Mouse (Mus musculus): ENCODE data around the gene Fbxo31.
A peak's percentile ranks its signal among the peaks of the same experiment; 100 is the strongest.

Fbxo31 gene

DNA sequence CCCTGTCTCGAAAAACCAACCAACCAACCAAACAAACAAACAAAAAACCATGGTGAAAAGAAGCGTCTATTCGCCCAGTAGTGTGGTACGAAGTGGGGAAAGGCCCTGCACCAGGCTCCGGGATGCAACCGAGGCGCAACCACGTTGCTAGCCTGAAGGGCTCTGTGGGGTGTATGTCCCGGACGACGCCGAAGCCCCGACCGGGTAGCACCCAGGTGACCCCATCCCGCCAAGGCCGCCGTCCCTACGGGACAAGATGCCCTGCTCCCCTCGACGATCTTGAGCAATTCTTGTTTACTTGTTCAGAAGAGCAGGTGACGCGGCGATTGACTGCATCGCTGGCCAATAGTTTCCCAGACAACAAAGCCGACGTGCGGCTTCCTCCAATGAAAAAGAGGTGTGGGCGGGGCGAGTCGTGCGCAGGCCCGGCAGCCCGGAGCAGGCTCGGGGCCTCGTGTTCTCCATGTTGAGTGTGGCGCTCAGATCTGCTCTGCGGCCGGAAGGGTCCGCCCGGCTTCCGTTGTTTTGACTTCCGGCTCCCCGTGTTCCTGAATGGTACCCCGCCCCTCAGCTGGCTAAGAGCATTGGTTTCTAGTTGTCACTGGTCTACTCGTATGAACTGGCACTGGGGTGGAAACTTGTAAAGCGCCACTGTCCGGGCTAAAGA lies 6.7 kb upstream of the Fbxo31 start:
- DNase-seq = peak; percentile 100

- no peak for DNase-seq
These were observed 6.1 kb upstream of the Fbxo31 start for GRCm38 (mm10) chr8:121584730-121585129.

GRCm38 (mm10) chr8:121583653-121584052 lies 5.0 kb upstream of the Fbxo31 start:
- no peak for DNase-seq

- DNase-seq = no peak
These were observed 1.9 kb upstream of the Fbxo31 start for GRCm38 (mm10) chr8:121580465-121580864.

DNA sequence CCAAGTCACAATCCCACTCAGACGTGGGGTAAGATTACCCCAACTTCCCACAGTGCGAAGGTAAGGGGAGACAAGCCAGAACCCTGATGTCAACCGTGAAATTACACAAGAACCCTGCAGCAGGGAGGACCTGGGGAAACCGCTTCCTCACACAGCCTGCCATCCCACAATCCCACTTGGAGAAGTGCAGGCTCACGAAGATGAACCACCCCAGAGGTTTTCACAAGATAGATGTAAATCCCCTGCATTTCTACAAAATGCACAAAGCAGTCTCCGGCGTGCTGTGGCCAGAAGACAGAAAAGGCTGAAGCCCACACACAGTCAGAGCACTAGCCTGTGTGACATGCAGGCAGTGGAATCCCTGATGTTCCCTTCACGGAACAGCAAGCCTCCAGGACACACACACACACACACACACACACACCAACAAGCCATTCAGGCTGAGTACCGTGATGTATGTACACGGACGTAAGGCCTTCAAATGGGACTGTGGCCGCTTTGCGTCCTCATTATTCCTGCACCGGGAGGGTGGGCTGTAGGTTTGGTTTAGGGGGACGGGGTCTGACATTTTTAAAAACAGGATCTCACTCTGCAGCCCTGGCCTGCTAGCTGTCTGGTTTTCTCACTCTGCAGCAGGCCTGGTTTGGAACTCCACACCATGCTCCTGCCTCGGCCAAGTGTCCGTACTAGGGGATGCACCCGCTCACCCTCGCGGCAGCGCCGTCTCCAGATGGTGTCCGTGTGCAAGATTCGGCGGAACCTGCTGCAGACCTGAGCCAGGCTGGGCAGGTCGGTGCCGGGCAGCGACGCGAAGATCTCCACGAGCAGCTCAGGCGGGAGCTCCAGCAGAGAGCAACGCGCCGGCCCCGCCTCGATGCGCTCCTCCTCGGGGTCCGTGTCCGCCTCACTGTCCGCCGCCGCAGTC lies 593 bp downstream of the Fbxo31 start:
- DNase-seq = no peak

- DNase-seq = no peak
These were observed 2.9 kb downstream of the Fbxo31 start for GRCm38 (mm10) chr8:121575661-121576060.

DNA sequence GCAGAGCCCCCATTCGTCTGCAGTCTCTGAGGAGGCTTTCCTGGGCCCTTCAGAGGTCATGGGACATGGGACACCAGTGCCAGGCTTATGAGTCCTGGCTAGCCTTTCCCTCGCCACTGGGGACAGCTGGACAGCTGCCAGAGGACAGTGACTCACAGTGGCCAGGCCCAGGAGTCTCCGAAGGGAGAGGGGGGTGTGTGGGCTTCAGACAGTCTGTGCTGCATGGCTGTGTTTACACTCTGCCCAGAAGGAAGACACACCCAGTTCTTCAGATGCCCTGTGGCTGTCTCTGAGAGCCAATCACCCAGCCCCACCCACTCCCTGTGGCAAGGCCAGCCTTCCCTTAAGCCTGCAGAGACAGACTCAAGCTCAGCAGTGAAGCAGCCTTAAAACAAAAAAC lies 5.3 kb downstream of the Fbxo31 start:
- peak; percentile 33 for DNase-seq

DNA sequence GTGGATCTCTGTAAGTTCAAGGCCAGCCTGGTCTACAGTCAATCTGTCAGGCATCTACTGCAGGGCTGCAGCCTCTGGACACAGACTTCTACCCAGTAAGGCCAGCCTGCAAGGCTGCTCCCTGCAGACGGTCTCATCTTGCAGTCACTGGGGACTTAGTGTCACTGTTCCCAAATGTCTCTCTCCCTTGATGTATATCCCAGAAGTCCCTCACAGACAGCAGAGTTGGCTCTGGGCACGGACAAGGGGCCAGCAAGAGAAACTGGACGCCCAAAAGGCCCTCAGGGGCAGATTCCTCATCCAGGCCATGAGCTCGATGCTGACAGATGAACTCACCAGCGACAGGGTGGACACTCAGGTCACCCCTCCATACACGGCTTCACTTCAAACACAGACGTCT lies 6.5 kb downstream of the Fbxo31 start:
- DNase-seq = no peak

DNA sequence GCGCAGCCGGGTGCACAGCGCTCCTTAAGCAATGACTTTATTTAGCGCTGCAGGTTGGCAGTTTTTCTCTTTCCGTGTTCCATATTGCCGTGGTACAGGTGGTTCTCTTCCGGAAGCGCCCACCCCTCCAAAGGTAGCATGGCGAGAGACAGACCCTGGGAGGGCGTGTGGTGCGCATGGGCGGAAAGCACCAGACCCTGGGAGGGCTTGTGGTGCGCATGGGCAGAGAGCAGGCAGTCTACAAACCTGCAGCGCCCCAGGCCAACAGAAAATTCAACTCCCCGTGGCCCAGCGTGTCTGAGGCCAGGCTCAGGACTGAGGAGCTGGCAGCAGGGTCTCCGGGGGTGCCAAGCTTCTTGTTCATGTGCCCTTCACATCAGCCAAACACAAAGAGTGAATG lies 7.8 kb downstream of the Fbxo31 start:
- no peak for DNase-seq

DNA sequence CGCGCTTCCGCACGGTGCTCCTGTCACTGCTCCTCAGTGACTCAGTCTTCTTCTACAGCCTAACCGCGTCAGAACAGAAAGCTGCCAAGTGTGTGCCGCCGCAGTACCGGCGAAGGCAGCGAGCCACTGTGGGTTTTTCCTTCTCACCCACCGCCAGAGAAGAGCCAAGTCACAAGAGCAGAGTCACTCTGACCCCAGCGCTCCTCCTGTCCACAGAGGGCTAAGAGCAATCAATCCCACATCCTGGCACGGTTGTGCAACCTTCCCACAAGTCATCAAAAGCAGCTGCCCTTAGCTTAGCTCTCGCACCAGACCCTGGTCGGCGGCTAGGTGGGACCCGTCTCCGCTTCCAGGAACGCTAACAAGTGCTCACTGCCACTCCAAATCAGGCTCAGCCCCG lies 8.3 kb downstream of the Fbxo31 start:
- DNase-seq = no peak

- no peak for DNase-seq
These were observed 10.3 kb downstream of the Fbxo31 start for GRCm38 (mm10) chr8:121568321-121568720.

- DNase-seq = no peak
These were observed 14.9 kb downstream of the Fbxo31 start for GRCm38 (mm10) chr8:121563701-121564100.

DNA sequence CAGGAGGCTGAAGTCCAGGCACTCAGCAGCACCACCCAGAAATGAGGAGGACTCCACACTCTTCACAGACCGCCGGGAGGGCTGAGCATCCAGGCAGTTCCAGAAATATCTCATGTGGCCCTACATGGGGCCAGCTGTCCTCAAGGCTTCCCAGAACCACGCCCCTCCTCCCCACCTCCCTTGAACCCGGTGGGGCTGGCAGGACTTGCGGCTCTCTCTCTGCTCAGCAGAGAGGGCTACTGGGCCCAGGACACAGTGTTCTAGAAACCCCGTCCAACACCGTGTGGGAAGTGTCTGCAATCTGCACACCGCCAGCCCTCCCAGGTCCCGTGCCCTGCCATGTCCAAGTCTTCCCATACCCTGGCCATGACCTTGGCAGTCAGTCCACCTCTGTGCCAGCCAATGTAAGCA lies 15.7 kb downstream of the Fbxo31 start:
- DNase-seq = peak; percentile 32

GRCm38 (mm10) chr8:121561636-121562345 lies 16.8 kb downstream of the Fbxo31 start:
- no peak for DNase-seq

DNA sequence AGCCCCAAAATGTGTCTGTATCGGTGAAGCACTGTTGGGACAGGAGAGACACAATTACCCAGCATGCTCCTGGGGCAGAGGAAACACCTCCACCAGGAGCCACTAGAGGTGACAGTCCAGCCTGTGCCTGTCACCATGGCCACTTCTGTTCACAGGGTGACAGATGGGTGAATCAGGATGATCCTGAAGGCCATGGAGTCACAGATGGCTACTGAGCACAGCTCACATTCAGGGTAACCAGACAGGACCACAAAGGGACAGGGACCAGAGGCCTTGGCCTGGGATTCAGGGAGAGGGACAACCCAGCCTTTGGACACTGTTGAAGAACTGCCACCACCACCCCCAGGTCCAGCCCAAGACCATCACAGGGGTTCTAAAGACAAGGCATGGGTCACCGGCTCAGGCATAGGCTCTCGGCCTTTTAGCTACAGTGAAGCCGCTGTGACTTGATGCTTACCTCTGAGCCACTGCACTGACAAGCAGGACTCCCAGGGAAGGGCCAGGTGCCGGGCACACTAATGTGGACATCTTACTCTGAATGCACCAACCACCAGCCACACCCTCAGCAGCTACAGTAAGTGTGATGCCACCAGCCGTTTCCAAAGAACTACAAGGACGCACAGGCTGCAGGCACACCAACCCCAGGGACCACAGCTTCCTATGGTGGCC lies 18.0 kb downstream of the Fbxo31 start:
- DNase-seq = no peak

GRCm38 (mm10) chr8:121559801-121560200 lies 18.8 kb downstream of the Fbxo31 start:
- DNase-seq = no peak

DNA sequence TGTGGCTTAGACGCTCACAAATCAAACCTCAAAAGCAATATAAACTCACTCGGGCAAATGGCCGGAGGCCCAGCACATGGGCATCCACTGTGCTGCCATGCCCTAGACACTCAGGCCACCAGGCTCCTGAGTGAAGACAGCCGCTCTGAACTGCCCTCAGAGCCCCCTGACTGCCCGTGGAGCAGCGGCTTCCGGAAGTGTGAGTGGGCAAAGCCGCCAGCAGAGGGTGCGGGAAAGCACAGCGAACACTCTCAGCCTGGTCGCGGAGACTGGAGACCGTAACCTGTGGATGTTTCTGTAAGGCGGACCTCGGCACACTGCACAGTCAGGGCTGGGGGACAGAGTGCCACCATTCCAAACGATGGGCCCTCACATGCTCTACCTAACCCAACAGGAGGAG lies 20.1 kb downstream of the Fbxo31 start:
- no peak for DNase-seq

GRCm38 (mm10) chr8:121557746-121558145 lies 20.9 kb downstream of the Fbxo31 start:
- DNase-seq = no peak

- DNase-seq = no peak
These were observed 24.7 kb downstream of the Fbxo31 start for GRCm38 (mm10) chr8:121553831-121554475.

DNA sequence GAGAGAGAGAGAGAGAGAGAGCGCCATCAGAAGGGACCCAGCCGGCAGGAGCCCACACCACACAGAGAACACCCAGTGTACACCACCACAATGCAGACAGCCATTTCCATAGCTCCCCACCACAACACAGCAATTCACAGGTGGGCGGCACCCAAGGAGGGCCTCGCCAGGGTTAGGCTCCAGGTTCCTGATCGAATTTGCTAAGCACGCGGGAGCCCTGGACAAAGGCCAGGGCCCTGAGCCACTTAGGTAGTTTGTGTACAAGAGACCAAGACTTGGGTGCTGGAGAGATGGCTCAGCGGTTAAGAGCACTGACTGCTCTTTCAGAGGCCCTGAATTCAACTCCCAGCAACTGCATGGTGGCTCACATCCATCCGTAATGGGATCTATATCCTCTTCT lies 26.1 kb downstream of the Fbxo31 start:
- no peak for DNase-seq

DNA sequence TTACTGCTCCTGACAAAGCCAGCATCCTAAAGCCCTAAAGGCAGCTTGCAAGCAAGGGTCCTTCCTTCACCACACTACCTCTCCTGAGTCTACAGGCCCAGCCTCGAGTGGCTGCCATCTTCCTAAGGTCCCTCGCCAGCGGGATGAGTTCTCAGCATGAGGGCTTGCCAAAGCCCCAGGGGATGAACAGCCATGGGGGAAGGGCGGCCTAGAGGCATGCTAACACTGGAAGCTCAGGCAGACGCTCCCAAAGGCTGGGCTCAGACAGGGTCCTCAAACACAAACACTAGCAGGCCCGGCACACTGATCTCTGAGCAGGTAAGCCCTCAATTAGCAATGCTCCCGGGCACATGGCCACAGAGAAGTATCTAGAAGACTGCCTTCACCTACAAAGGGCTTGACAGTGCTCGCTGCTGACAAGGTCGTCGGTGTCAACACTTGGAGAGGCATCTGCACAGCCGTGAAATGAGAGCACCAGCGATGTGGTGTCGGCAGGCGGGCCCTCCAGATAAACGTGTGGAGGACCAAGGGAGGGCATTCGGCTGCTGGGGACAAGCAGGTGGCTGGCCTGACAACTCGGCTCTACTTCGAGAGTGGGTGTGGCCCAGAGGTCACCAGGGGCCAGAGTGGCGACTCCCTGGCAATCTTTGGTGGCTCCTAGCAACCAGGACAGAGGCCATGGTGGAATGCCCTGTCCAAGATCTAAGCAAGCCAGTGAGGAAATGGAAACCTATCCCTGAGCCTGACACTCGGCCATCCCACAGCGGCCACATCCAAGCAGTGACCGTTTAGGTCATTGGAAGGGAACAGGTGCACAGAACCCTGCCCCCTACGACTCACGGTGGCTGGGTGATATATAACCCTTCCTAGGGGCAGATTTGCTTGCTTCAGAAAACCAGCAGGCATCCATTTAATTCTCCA lies 27.3 kb downstream of the Fbxo31 start:
- no peak for DNase-seq
